Mouse (Mus musculus) lung, adult 2 months (tissue): ENCODE results near the gene Oard1.

ENCODE experiments used
- CTCF ChIP-seq: fragments of 200-500 bp; IDR thresholded peaks from 2 replicates; pipeline ENCODE4 v1.5.1; 2011; ENCODE audit warnings: mild to moderate bottlenecking, low read length, control low read depth; ENCODE audit not compliant: insufficient read depth
- POLR2A ChIP-seq: fragments of 200-500 bp; IDR thresholded peaks from 2 replicates; pipeline ENCODE4 v1.6.1; 2011; ENCODE audit warnings: low read depth, mild to moderate bottlenecking, control low read depth, low read length, borderline replicate concordance; ENCODE audit errors: extremely low read depth

GRCm38 (mm10) chr17:48442745-48443457 is 33.1 kb downstream of the Oard1 start:
- TF ChIP-seq CTCF (no peak), POLR2A (no peak)
